Mouse (Mus musculus): ENCODE measurements around the gene Dnal1. TPM values are rescaled to one million over a fixed set of nuclear protein-coding genes. Genes with fewer than 3 reads are reported as not detected.

Dnal1 gene
- total RNA-seq, 2 experiments from 2014 or later, result 0.33 TPM; not detected in 1

Other genes with a start within 250 kb of the Dnal1 start
- gene Numb, start 192.4 kb upstream of the Dnal1 start, total RNA-seq (2015), result 28.4 and 35.7 TPM in 2 replicates
- 34.4 and 36.0 TPM in 2 replicates for gene Numb, start 192.4 kb upstream of the Dnal1 start, total RNA-seq (2017)
- gene Riox1, start 163.8 kb upstream of the Dnal1 start, total RNA-seq (2015), result 10.1 and 11.2 TPM in 2 replicates
- 10.1 and 13.4 TPM in 2 replicates for gene Riox1, start 163.8 kb upstream of the Dnal1 start, total RNA-seq (2017)
- gene Heatr4, start 129.5 kb upstream of the Dnal1 start, total RNA-seq (2015), result not detected in 2 replicates
- gene Heatr4, start 129.5 kb upstream of the Dnal1 start, total RNA-seq (2017), result not detected in 2 replicates
- gene Acot2, start 126.5 kb upstream of the Dnal1 start, total RNA-seq (2015), result 4.2 and 8.0 TPM in 2 replicates
- 1.4 and 5.4 TPM in 2 replicates for gene Acot2, start 126.5 kb upstream of the Dnal1 start, total RNA-seq (2017)
- gene Acot1, start 104.9 kb upstream of the Dnal1 start, total RNA-seq (2015), result 2.5 and 6.0 TPM in 2 replicates
- gene Acot1, start 104.9 kb upstream of the Dnal1 start, total RNA-seq (2017), result 10.6 and 11.8 TPM in 2 replicates
- 0.02 TPM in 1 of 2 replicates, not detected in the other for gene Acot4, start 76.0 kb upstream of the Dnal1 start, total RNA-seq (2015)
- gene Acot4, start 76.0 kb upstream of the Dnal1 start, total RNA-seq (2017), result not detected in 2 replicates
- gene Gm49366, start 75.4 kb upstream of the Dnal1 start, total RNA-seq (2015), result not detected in 2 replicates
- gene Gm49366, start 75.4 kb upstream of the Dnal1 start, total RNA-seq (2017), result not detected in 2 replicates
- gene Acot3, start 62.2 kb upstream of the Dnal1 start, total RNA-seq (2015), result not detected in 2 replicates
- gene Acot3, start 62.2 kb upstream of the Dnal1 start, total RNA-seq (2017), result not detected in 2 replicates
- gene Acot5, start 45.0 kb upstream of the Dnal1 start, total RNA-seq (2015), result not detected in 2 replicates
- gene Acot5, start 45.0 kb upstream of the Dnal1 start, total RNA-seq (2017), result not detected in 2 replicates
- gene Acot6, start 13.7 kb upstream of the Dnal1 start, total RNA-seq (2015), result 0.27 and 0.67 TPM in 2 replicates
- 0.22 TPM in 1 of 2 replicates, not detected in the other for gene Acot6, start 13.7 kb upstream of the Dnal1 start, total RNA-seq (2017)
- gene Pnma1, start 34.1 kb downstream of the Dnal1 start, total RNA-seq (2015), result 0.32 and 0.65 TPM in 2 replicates
- 0.16 and 0.73 TPM in 2 replicates for gene Pnma1, start 34.1 kb downstream of the Dnal1 start, total RNA-seq (2017)
- gene Elmsan1, start 104.5 kb downstream of the Dnal1 start, total RNA-seq (2015), result 24.6 and 27.0 TPM in 2 replicates
- 17.0 and 25.0 TPM in 2 replicates for gene Elmsan1, start 104.5 kb downstream of the Dnal1 start, total RNA-seq (2017)
- gene Ptgr2, start 170.9 kb downstream of the Dnal1 start, total RNA-seq (2015), result 14.3 and 18.9 TPM in 2 replicates
- gene Ptgr2, start 170.9 kb downstream of the Dnal1 start, total RNA-seq (2017), result 52.4 and 52.9 TPM in 2 replicates
- gene Zfp410, start 202.5 kb downstream of the Dnal1 start, total RNA-seq (2015), result 37.7 and 43.1 TPM in 2 replicates
- 25.3 and 32.6 TPM in 2 replicates for gene Zfp410, start 202.5 kb downstream of the Dnal1 start, total RNA-seq (2017)
- gene Coq6, start 247.3 kb downstream of the Dnal1 start, total RNA-seq (2015), result 10.1 and 10.4 TPM in 2 replicates
- 5.7 and 7.9 TPM in 2 replicates for gene Coq6, start 247.3 kb downstream of the Dnal1 start, total RNA-seq (2017)
- gene Fam161b, start 247.5 kb downstream of the Dnal1 start, total RNA-seq (2015), result 0.48 and 0.58 TPM in 2 replicates
- 0.40 and 1.1 TPM in 2 replicates for gene Fam161b, start 247.5 kb downstream of the Dnal1 start, total RNA-seq (2017)

Data from megakaryocyte, adult 5-6 weeks (primary cell).